Mouse (Mus musculus) embryonic facial prominence, embryonic 11.5 days (tissue): ENCODE measurements around the gene Pcbp1. TPM values are rescaled to one million over a fixed set of nuclear protein-coding genes. Genes with fewer than 3 reads are reported as not detected.

Experiments
- ATAC-seq: fragments of 200-750 bp; cut with Nextera tagmentation; replicated peaks from 2 replicates; pipeline ENCODE4 v1.8.0; 2017; ENCODE audit warnings: low read depth; ENCODE audit not compliant: insufficient number of reproducible peaks, low FRiP score, low TSS enrichment
- DNase-seq: peaks from one replicate; pipeline ENCODE4 v3.0.0-alpha.2; 2015; ENCODE audit warnings: low spot score
- H3K27ac ChIP-seq: fragments of 300-500 bp; sonication (generic); replicated peaks from 2 replicates; pipeline ENCODE4 v1.5.1; 2014; ENCODE audit warnings: mild to moderate bottlenecking, low read depth, low read length, control low read depth
- H3K27me3 ChIP-seq: fragments of 300-500 bp; sonication (generic); 2 replicates; pipeline ENCODE4 v1.6.1; 2014; ENCODE audit warnings: mild to moderate bottlenecking, low read length, moderate library complexity, mixed read lengths; ENCODE audit not compliant: control insufficient read depth, insufficient read depth
- H3K36me3 ChIP-seq: fragments of 300-500 bp; sonication (generic); replicated peaks from 2 replicates; pipeline ENCODE4 v1.6.1; 2014; ENCODE audit warnings: low read depth, mild to moderate bottlenecking, low read length, moderate library complexity, mixed read lengths; ENCODE audit not compliant: control insufficient read depth, insufficient read depth
- H3K4me1 ChIP-seq: fragments of 300-500 bp; sonication (generic); 2 replicates; pipeline ENCODE4 v1.6.1; 2014; ENCODE audit warnings: low read length, mixed read lengths; ENCODE audit not compliant: control insufficient read depth, insufficient read depth
- H3K4me2 ChIP-seq: fragments of 300-500 bp; sonication (generic); 2 replicates; pipeline ENCODE4 v1.6.1; 2014; ENCODE audit warnings: low read depth, mild to moderate bottlenecking, control low read depth, low read length, moderate library complexity
- H3K4me3 ChIP-seq: fragments of 300-500 bp; sonication (generic); 2 replicates; pipeline ENCODE4 v1.5.1; 2014; ENCODE audit warnings: low read depth, low read length, control low read depth
- H3K9ac ChIP-seq: fragments of 300-500 bp; sonication (generic); replicated peaks from 2 replicates; pipeline ENCODE4 v1.6.1; 2014; ENCODE audit warnings: mild to moderate bottlenecking, control low read depth, low read length
- H3K9me3 ChIP-seq: fragments of 300-500 bp; sonication (generic); replicated peaks from 2 replicates; pipeline ENCODE4 v1.6.1; 2016; ENCODE audit warnings: mild to moderate bottlenecking, low read length, inconsistent platforms, mixed read lengths; ENCODE audit not compliant: control insufficient read depth
- WGBS: fragments of 180-500 bp; shearing (Covaris S2); extraction: QIAGEN DNeasy Blood & Tissue Kit; methylation state at CpG from one replicate; pipeline ENCODE4 v1.1.7; 2014; 5-methylcytosine and 5-hydroxymethylcytosine counted together
- polyA plus RNA-seq: library from polyadenylated mRNA; unstranded; fragments of >200 nt; fragmentation: Nextera tagmentation; extraction: Ambion mirVana; gene quantifications from 2 replicates; pipeline ENCODE4 v1.2.1, GENCODE M21; 2014

The Pcbp1 gene
- polyA plus RNA-seq, 1 experiment from 2014 or later: 423 TPM

DNA sequence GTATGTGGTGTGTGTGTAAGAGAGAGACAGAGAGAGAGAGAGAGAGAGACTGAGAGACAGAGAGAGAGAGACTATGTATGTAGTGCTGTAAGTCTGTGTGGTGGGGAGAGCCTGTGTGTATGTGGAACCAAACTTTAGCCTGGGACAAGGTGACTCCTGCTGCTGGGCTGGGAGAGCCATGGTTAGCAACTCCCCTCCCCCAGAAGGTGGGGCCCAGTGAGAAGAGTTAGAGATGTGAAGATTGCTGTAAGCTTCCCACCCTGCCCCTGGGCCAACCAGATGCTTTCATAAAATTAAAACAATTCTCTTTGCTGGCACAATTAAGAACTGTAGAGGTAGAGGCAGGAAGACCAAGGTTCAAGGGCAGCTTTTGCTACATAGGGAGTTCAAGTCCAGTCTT lies 19.0 kb downstream of the Pcbp1 start:
- Histone ChIP-seq H3K4me2 (no peak overlapping the region), H3K9me3 (no peaks in the 10 kb centered on the region), H3K27me3 (no peaks in the 10 kb centered on the region), H3K9ac (no peak overlapping the region), H3K4me3 (no peak overlapping the region), H3K36me3 (no peaks in the 10 kb centered on the region), H3K27ac (no peak overlapping the region), H3K4me1 (no peaks in the 10 kb centered on the region)
- DNase-seq (no peak), ATAC-seq (no peak)

GRCm38 (mm10) chr6:86506309-86506708 lies 19.8 kb downstream of the Pcbp1 start:
- Histone ChIP-seq H3K9me3 (no peaks in the 10 kb centered on the region), H3K9ac (no peak overlapping the region), H3K36me3 (no peaks in the 10 kb centered on the region), H3K4me1 (no peaks in the 10 kb centered on the region), H3K4me2 (no peak overlapping the region), H3K4me3 (no peak overlapping the region), H3K27me3 (no peaks in the 10 kb centered on the region), H3K27ac (no peak overlapping the region)
- WGBS: 72% methylated on average over 3 of the region's 3 CpGs
- DNase-seq (no peak), ATAC-seq (no peak)

- no peak for ATAC-seq
- WGBS: 73% methylated on average over 7 of the region's 7 CpGs
- Histone ChIP-seq H3K27me3 (no peaks in the 10 kb centered on the region), H3K4me3 (no peak overlapping the region), H3K36me3 (no peaks in the 10 kb centered on the region), H3K4me2 (no peak overlapping the region), H3K4me1 (no peaks in the 10 kb centered on the region), H3K9me3 (no peaks in the 10 kb centered on the region), H3K27ac (no peak overlapping the region), H3K9ac (no peak overlapping the region)
- no peak for DNase-seq
These were observed 20.4 kb downstream of the Pcbp1 start for GRCm38 (mm10) chr6:86505671-86506070.

DNA sequence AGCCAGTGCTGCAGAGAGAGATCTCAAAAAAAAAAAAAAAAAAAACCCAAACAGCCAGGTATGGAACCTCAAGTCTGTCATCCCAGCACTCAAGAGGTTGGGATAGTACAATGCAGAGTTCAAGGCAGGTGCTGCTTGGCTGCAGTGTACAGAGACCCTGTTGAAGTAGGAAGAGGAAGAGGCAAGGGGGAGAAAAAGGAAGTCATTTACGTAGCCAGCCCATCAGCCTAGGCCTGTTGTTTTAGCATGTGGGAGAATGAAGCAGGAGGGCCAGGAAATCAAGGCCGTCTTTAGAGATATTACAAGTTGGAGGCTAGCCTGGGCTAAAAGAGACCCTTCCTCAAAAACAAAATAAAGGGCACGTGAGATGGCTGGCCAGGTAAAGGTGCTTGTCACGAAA lies 22.6 kb downstream of the Pcbp1 start:
- Histone ChIP-seq H3K4me1 (no peaks in the 10 kb centered on the region), H3K9ac (no peak overlapping the region), H3K27me3 (no peaks in the 10 kb centered on the region), H3K27ac (no peak overlapping the region), H3K4me2 (no peak overlapping the region), H3K36me3 (no peaks in the 10 kb centered on the region), H3K4me3 (no peak overlapping the region), H3K9me3 (no peaks in the 10 kb centered on the region)
- no peak for DNase-seq
- WGBS: 83% methylated on average over 4 of the region's 4 CpGs
- ATAC-seq: no peak

GRCm38 (mm10) chr6:86499571-86500109 lies 26.5 kb downstream of the Pcbp1 start:
- no peak overlapping the region for H3K4me2 ChIP-seq
- H3K36me3 ChIP-seq: no peaks in the 10 kb centered on the region
- no peaks in the 10 kb centered on the region for H3K9me3 ChIP-seq
- DNase-seq: no peak
- no peak overlapping the region for H3K4me3 ChIP-seq
- H3K27ac ChIP-seq: no peak overlapping the region
- peaks cover 3% of the 10 kb centered on the region; the same call in 1 of the 2 replicates for H3K4me1 ChIP-seq
- no peaks in the 10 kb centered on the region for H3K27me3 ChIP-seq
- ATAC-seq: no peak
- 69% methylated on average over 5 of the region's 5 CpGs for WGBS
- H3K9ac ChIP-seq: no peak overlapping the region

DNA sequence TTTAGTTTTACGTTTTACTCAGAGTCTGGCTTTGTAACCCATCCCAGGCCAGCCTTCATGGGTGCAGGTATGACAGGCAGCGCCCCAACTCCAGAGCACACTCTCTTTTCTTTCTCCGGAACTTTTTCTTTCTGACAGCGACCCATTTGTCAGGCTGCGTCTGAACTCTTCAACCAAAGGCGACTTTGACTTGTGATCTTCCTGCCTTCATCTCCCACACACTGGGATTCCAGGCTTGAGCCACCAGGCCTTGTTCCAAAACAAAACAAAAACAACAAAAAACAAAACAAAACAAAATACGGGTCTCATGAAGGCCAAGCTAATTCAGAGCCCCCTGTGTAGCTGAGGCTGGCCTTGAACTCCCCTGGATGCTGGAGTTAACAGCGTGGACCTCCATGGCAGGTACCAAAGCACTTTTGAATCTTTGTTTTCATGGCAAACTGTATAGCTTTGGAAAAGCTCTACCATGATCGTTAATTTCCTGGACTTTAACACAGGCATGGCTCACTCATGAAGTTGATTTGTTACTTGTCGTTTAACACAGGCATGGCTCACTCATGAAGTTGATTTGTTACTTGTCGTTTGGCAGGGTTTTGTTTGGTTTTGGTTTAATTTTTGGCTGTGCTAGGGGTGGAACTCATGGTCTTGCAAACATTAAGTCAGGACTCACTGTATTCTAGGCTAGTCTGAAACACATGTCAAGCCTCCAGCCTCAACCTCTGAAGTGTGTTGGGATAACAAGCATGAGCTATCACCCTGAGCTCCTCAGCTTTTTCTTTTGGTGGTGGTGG lies 28.0 kb downstream of the Pcbp1 start:
- no peak overlapping the region for H3K9ac ChIP-seq

GRCm38 (mm10) chr6:86497071-86497815 lies 28.9 kb downstream of the Pcbp1 start:
- no peaks in the 10 kb centered on the region for H3K27me3 ChIP-seq
- H3K4me3 ChIP-seq: 0 out of 2 replicates have a peak overlapping the region, but pooled peaks have one; percentile 7
- 10% methylated on average over 13 of the region's 13 CpGs for WGBS
- H3K36me3 ChIP-seq: no peaks in the 10 kb centered on the region
- DNase-seq (peak; percentile 73), ATAC-seq (0 out of 2 replicates have a peak, but pooled peaks have one; percentile 22)
- H3K27ac ChIP-seq: peak overlapping the region; percentile 45
- peak overlapping the region; percentile 22 for H3K4me2 ChIP-seq
- peaks cover 3% of the 10 kb centered on the region; the same call in 1 of the 2 replicates for H3K4me1 ChIP-seq
- no peaks in the 10 kb centered on the region for H3K9me3 ChIP-seq
- peak overlapping the region; percentile 14 for H3K9ac ChIP-seq

More for the DNA sequence above, 28.0 kb downstream of the Pcbp1 start:
- WGBS: 71% methylated on average over 11 of the region's 11 CpGs
- Histone ChIP-seq H3K4me3 (no peak overlapping the region), H3K9me3 (no peaks in the 10 kb centered on the region), H3K4me2 (no peak overlapping the region; the same call in 1 of the 2 replicates), H3K4me1 (peaks cover 3% of the 10 kb centered on the region; the same call in 1 of the 2 replicates), H3K36me3 (no peaks in the 10 kb centered on the region), H3K27me3 (no peaks in the 10 kb centered on the region), H3K27ac (no peak overlapping the region)
- DNase-seq: no peak
- ATAC-seq: no peak

DNA sequence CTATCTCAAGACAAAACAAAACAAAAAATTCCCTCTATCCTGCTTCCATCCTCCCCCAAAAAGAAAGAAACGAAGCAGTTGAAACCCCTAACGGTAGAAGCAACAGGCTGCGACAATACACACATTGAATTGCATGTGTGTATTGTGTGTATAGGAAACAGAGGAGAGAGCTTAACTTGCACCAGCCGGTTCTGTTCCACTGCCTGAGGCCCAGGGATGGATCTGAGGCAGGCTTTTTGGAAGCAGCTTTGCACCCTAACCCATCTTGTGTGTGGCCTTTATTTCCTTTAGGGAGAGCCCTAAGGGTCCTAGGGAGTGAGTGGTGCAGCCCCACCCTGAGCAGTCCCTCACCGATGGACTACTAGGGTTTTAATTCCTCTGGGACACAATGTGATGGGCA lies 29.5 kb downstream of the Pcbp1 start:
- WGBS: 65% methylated on average over 5 of the region's 5 CpGs
- Histone ChIP-seq H3K9ac (no peak overlapping the region), H3K27me3 (no peaks in the 10 kb centered on the region), H3K4me3 (no peak overlapping the region), H3K4me1 (peaks cover 3% of the 10 kb centered on the region; the same call in 1 of the 2 replicates), H3K36me3 (no peaks in the 10 kb centered on the region), H3K4me2 (no peak overlapping the region), H3K27ac (peak overlapping the region; percentile 45), H3K9me3 (no peaks in the 10 kb centered on the region)
- no peak for DNase-seq
- no peak for ATAC-seq
